Mouse (Mus musculus) heart, adult 18-20 months (tissue): ENCODE data around the gene Rps27l. TPM values are rescaled to one million over a fixed set of nuclear protein-coding genes. Genes with fewer than 3 reads are reported as not detected.

ENCODE experiments used
- DNase-seq, 2 experiments: peaks; one replicate each; pipeline ENCODE4 v3.0.0; 2021 to 2022; ENCODE audit warnings: mixed read lengths in 1 of 2
- total RNA-seq, 2 experiments: library from RNA; stranded (reverse); gene quantifications; 2 replicates each; pipeline ENCODE4 v1.2.3; 2021

Rps27l gene
- total RNA-seq, 2 experiments from 2014 or later: 151 to 172 TPM

DNA sequence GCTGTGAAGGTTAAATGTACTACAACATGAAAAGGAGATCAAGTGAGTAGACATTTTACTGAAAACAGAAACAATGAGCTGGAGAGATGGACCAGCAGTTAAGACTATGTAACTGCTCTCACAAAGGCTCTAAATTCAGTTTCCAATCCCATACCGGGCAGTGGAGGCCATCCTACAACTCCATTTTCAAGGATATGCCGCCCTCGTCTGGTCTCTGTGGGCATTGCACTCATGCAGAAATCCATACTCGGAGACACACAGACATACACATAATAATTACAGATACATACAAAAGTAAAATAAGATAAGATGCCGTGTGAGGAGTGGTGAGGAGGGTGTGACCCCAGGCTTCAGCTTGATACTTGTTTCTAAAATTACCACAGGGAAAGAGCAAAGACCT is 34.6 kb downstream of the Rps27l start:
- peak; percentile 31 to 78 for DNase-seq

DNA sequence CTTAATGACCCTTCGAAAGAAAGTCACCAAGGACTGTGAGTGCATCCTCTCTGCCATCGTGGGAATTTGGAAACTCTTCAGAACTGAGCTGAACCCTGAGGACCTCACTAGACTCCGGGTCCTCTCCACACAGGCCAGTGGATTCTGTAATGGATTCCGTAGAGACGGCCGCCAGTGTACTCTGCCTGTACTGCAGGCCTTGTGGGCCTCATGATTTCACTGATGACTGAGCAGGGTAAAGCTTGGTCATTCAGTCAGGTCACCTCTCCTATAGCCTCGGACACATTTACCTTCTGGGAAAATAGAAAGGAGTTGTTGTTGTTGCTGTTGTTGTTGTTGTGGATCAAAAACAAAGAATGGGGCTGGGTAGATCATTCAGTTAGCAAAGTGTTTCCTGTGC is 36.2 kb downstream of the Rps27l start:
- DNase-seq: no peak

DNA sequence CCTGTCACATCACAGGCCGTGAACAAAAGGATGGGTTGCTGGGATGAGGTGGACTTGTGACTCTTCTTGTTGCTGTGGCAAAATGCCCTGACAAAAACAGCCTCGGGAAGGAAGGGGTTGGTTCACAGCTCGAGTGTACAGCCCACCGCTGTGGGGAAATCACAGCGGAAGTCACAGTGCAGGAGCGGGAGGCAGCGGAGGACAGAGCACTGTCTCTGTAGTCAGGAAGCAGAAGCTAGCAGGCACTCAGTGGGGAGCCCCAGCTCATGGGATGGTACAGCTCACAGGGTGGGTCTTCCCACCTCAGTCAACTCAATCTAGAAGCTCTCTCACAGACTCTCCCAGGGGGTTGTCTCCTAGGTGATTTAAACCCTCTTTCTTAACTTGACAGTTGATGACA is 39.5 kb downstream of the Rps27l start:
- no peak for DNase-seq

DNA sequence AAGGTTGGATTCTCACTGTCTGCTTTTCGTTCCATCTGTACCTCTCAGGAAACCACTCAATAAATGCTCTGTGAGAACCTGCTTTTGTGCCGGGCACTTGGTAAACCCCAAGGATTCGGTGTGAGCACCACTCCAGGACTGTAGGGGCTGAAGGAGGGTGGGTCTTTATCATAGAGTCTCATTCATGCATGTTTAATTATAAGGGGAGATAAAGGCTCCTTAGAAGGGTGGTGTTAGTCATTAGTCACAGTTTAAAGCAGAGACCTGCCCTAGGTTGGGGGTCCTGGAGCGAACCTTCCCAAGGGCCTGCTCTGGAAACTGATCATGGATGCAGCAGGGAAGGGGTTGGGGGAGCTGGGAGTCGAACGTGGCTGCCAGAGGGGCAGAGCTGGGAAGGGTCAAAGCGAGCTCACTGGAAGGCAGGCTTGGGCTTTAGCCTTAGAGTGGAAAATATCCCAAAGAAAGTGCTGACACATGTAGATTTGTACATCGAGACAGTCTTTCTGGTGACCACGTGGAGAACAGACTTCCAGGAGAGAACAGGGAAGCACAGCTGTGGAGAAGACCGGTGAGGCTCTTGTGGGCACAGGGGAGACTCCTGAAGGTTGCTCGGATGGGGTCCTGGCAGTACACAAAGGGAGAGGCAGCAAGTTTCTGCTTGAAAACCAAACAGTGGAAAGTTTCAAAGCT is 42.5 kb downstream of the Rps27l start:
- DNase-seq: no peak

DNA sequence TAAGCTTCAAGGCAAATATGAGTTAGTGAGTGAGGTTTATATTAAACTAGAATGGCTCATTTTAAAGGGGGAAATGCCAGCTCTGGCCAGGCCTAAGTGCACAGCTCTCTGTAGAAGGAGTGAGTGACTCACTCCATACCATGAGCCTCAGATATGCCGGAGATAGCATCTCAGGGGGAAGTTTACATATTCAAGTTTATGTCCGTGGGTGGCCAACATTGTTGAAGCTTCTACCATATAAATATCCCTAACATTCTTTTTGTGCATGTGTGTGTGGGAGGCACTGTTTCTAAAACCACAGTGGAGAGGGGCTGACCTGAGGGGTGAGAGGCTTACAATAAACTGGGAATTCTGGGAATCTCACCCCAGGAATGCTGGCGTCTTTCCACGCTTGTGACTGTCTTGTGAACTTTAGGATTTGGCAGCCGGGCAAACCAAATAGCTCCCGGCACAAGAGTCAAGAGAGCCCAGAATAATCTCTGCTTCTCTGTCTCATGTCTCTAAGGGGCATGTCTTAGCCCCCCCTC is 43.1 kb downstream of the Rps27l start:
- DNase-seq: peak; percentile 26 to 38

DNA sequence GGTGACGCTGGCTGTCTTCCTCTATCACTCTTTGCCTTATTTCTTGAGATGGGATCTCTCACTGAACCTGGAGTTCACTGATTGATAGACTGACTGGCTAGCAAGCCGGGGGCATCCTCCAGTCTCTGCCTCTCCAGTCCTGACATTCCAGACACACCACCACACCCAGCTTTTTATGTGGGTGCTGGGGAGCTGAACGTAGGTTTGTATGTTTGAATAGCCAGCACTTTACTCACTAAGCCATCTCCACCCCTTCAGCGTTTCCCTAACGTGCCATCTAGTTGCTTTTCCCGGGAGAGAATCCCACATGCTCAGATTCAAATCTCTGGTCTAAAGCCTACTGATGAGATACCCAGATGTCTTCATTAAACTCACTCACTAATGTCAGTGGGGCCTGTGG is 43.7 kb downstream of the Rps27l start:
- no peak for DNase-seq

DNA sequence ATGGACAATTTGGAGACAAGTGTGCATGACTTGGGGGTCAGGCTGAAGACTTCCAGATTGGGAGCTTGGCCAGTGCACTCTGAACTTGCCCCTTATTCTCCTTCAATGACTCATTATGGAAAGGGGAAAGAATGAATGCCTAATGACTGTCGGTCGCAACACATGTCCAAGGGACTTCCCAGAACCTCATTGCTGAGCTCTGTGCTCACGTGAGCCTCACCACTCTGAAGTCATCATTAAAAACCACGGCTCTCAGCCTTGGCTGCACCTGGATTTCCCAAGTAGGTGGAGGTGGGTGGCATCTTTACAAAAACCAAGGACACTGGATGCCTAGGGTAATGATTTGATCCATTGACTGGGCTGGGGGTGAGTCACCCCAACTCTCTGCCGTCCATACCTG is 44.2 kb downstream of the Rps27l start:
- DNase-seq: no peak

- DNase-seq: no peak
Measured at GRCm38 (mm10) chr9:66991021-66991749, 45.3 kb downstream of the Rps27l start.

- DNase-seq: no peak
Measured at GRCm38 (mm10) chr9:66991750-66992410, 46.0 kb downstream of the Rps27l start.

Other genes with a start within 250 kb of the Rps27l start
- not detected for gene Car12, start 232.4 kb upstream of the Rps27l start, total RNA-seq
- gene Aph1b, start 150.6 kb upstream of the Rps27l start, total RNA-seq: 1 to 10 TPM; 5.7 to 6.2 TPM
- gene Gm10647, start 149.0 kb upstream of the Rps27l start, total RNA-seq: not detected
- 1 to 10 TPM in 1 of 2 experiments, under 1 TPM in 1; 0.72 to 2.6 TPM for gene Aph1c, start 111.4 kb upstream of the Rps27l start, total RNA-seq
- gene Rab8b, start 26.4 kb upstream of the Rps27l start, total RNA-seq: 10 to 100 TPM in 1 of 2 experiments, 1 to 10 TPM in 1; 8.8 to 10.4 TPM
- 10 to 100 TPM; 23.2 to 24.4 TPM for gene Lactb, start 29.4 kb downstream of the Rps27l start, total RNA-seq
- gene Tpm1, start 103.3 kb downstream of the Rps27l start, total RNA-seq: over 10,000 TPM in 1 of 2 experiments, 1,000 to 10,000 TPM in 1; 9,705 to 11,464 TPM